Mouse (Mus musculus) hindbrain, embryonic 15.5 days (tissue): Measurements from ENCODE around the gene Dmbt1. TPM values are rescaled to one million over a fixed set of nuclear protein-coding genes. Genes with fewer than 3 reads are reported as not detected.
A peak's percentile ranks its signal among the peaks of the same experiment; 100 is the strongest.
"Not testable (repeated sequence)": the region's sequence is repeated elsewhere in the genome, so short reads cannot be mapped to it uniquely, and the experiment has no call there.

Experiments used
- ATAC-seq: fragments of 200-750 bp; cut with Nextera tagmentation; 2 replicates; pipeline ENCODE4 v1.8.0; 2017; ENCODE audit warnings: low read depth, moderate number of reproducible peaks, moderate TSS enrichment; ENCODE audit not compliant: low FRiP score
- H3K27ac ChIP-seq: fragments of 300-500 bp; sonication (generic); replicated peaks from 2 replicates; pipeline ENCODE4 v1.5.1; 2015; ENCODE audit warnings: mild to moderate bottlenecking, inconsistent platforms
- H3K27me3 ChIP-seq: fragments of 300-500 bp; sonication (generic); 2 replicates; pipeline ENCODE4 v1.6.1; 2015; ENCODE audit warnings: control low read depth, inconsistent platforms
- H3K36me3 ChIP-seq: fragments of 300-500 bp; sonication (generic); 2 replicates; pipeline ENCODE4 v1.6.1; 2015; ENCODE audit warnings: control low read depth, inconsistent platforms
- H3K4me1 ChIP-seq: fragments of 300-500 bp; sonication (generic); replicated peaks from 2 replicates; pipeline ENCODE4 v1.6.1; 2015; ENCODE audit warnings: control low read depth, inconsistent platforms
- H3K4me2 ChIP-seq: fragments of 300-500 bp; sonication (generic); 2 replicates; pipeline ENCODE4 v1.6.1; 2015; ENCODE audit warnings: moderate library complexity, mild to moderate bottlenecking, inconsistent platforms
- H3K4me3 ChIP-seq: fragments of 300-500 bp; sonication (generic); 2 replicates; pipeline ENCODE4 v1.5.1; 2015; ENCODE audit warnings: mild to moderate bottlenecking, inconsistent platforms
- H3K9ac ChIP-seq: fragments of 300-500 bp; sonication (generic); 2 replicates; pipeline ENCODE4 v1.6.1; 2015; ENCODE audit warnings: inconsistent platforms
- H3K9me3 ChIP-seq: fragments of 300-500 bp; sonication (generic); 2 replicates; pipeline ENCODE4 v1.6.1; 2016; ENCODE audit warnings: control low read depth, inconsistent platforms
- WGBS: fragments of 180-500 bp; shearing (Covaris S2); methylation state at CpG from one replicate; pipeline ENCODE4 v1.1.7; 2015; 5-methylcytosine and 5-hydroxymethylcytosine counted together
- polyA plus RNA-seq: library from polyadenylated mRNA; unstranded; fragments of >200 nt; fragmentation: Nextera tagmentation; extraction: Ambion mirVana; gene quantifications from 2 replicates; pipeline ENCODE4 v1.2.1, GENCODE M21; 2015

Dmbt1 gene
- polyA plus RNA-seq, 1 experiment from 2014 or later = not detected

GRCm38 (mm10) chr7:131057918-131058317 lies 26.1 kb downstream of the Dmbt1 start:
- not testable (repeated sequence) for ATAC-seq, H3K4me1 ChIP-seq, H3K36me3 ChIP-seq, H3K9ac ChIP-seq, H3K4me3 ChIP-seq, H3K9me3 ChIP-seq, H3K4me2 ChIP-seq, H3K27me3 ChIP-seq, H3K27ac ChIP-seq
- WGBS = 83% methylated on average over 9 of the region's 9 CpGs

- WGBS = 60% methylated on average over 2 of the region's 2 CpGs
- H3K27ac ChIP-seq, H3K9ac ChIP-seq: not testable (repeated sequence)
Measured at GRCm38 (mm10) chr7:131059808-131060207, 28.0 kb downstream of the Dmbt1 start.

GRCm38 (mm10) chr7:131062541-131062940 lies 30.7 kb downstream of the Dmbt1 start:
- no peak overlapping the region for H3K27ac ChIP-seq
- no peak for ATAC-seq
- H3K27me3 ChIP-seq = no peaks in the 10 kb centered on the region
- no peak overlapping the region for H3K4me3 ChIP-seq
- H3K9me3 ChIP-seq = no peaks in the 10 kb centered on the region
- no peaks in the 10 kb centered on the region for H3K4me1 ChIP-seq
- WGBS = 89% methylated on average over 2 of the region's 2 CpGs
- H3K9ac ChIP-seq = no peak overlapping the region
- no peaks in the 10 kb centered on the region for H3K36me3 ChIP-seq
- no peak overlapping the region for H3K4me2 ChIP-seq

More at GRCm38 (mm10) chr7:131059808-131060207, 28.0 kb downstream of the Dmbt1 start:
- H3K36me3 ChIP-seq, H3K27me3 ChIP-seq, ATAC-seq, H3K4me3 ChIP-seq, H3K9me3 ChIP-seq, H3K4me1 ChIP-seq, H3K4me2 ChIP-seq: not testable (repeated sequence)

- H3K4me3 ChIP-seq, H3K27ac ChIP-seq, H3K9me3 ChIP-seq, H3K36me3 ChIP-seq, H3K4me1 ChIP-seq, H3K9ac ChIP-seq, H3K27me3 ChIP-seq, H3K4me2 ChIP-seq, ATAC-seq: not testable (repeated sequence)
- WGBS = 3% methylated on average over 1 of the region's 1 CpGs
Measured at GRCm38 (mm10) chr7:131068191-131068590, 36.3 kb downstream of the Dmbt1 start.

GRCm38 (mm10) chr7:131073476-131073875 lies 41.6 kb downstream of the Dmbt1 start:
- H3K36me3 ChIP-seq, H3K27ac ChIP-seq, ATAC-seq, H3K9ac ChIP-seq, H3K4me2 ChIP-seq, H3K4me1 ChIP-seq, H3K9me3 ChIP-seq, H3K27me3 ChIP-seq, H3K4me3 ChIP-seq: not testable (repeated sequence)
- WGBS = 93% methylated on average over 3 of the region's 3 CpGs

- H3K4me3 ChIP-seq, H3K4me2 ChIP-seq, H3K27ac ChIP-seq, H3K9me3 ChIP-seq, H3K36me3 ChIP-seq, ATAC-seq, H3K4me1 ChIP-seq, H3K27me3 ChIP-seq, H3K9ac ChIP-seq: not testable (repeated sequence)
- WGBS = 80% methylated on average over 6 of the region's 6 CpGs
Measured at GRCm38 (mm10) chr7:131074098-131074497, 42.2 kb downstream of the Dmbt1 start.

- Histone ChIP-seq H3K9ac (no peak overlapping the region), H3K27ac (no peak overlapping the region), H3K36me3 (no peaks in the 10 kb centered on the region), H3K9me3 (no peaks in the 10 kb centered on the region), H3K4me3 (no peak overlapping the region), H3K4me2 (no peak overlapping the region), H3K4me1 (no peaks in the 10 kb centered on the region), H3K27me3 (no peaks in the 10 kb centered on the region)
- WGBS = 7% methylated on average over 1 of the region's 1 CpGs
- no peak for ATAC-seq
Measured at GRCm38 (mm10) chr7:131075956-131076355, 44.1 kb downstream of the Dmbt1 start.

- not testable (repeated sequence) for H3K4me1 ChIP-seq, ATAC-seq, H3K4me3 ChIP-seq, H3K9ac ChIP-seq, H3K4me2 ChIP-seq, H3K36me3 ChIP-seq, H3K27me3 ChIP-seq, H3K9me3 ChIP-seq, H3K27ac ChIP-seq
- 86% methylated on average over 9 of the region's 9 CpGs for WGBS
Measured at GRCm38 (mm10) chr7:131082403-131082802, 50.5 kb downstream of the Dmbt1 start.

- H3K4me1 ChIP-seq = no peaks in the 10 kb centered on the region
- WGBS = 39% methylated on average over 3 of the region's 3 CpGs
- no peak overlapping the region for H3K27ac ChIP-seq
- H3K36me3 ChIP-seq = no peaks in the 10 kb centered on the region
- no peaks in the 10 kb centered on the region for H3K9me3 ChIP-seq
- no peak overlapping the region for H3K4me2 ChIP-seq
- no peaks in the 10 kb centered on the region for H3K27me3 ChIP-seq
- no peak overlapping the region for H3K9ac ChIP-seq
- peak; percentile 30; the same call in 1 of the 2 replicates for ATAC-seq
- no peak overlapping the region for H3K4me3 ChIP-seq
Measured at GRCm38 (mm10) chr7:131112486-131112885, 80.6 kb downstream of the Dmbt1 start.

GRCm38 (mm10) chr7:131113676-131114075 lies 81.8 kb downstream of the Dmbt1 start:
- Histone ChIP-seq H3K4me2 (no peak overlapping the region), H3K4me3 (no peak overlapping the region), H3K27me3 (no peaks in the 10 kb centered on the region), H3K9ac (no peak overlapping the region), H3K9me3 (no peaks in the 10 kb centered on the region), H3K4me1 (no peaks in the 10 kb centered on the region), H3K27ac (no peak overlapping the region), H3K36me3 (no peaks in the 10 kb centered on the region)
- no peak for ATAC-seq
- 71% methylated on average over 6 of the region's 6 CpGs for WGBS

- H3K4me1 ChIP-seq = no peaks in the 10 kb centered on the region
- ATAC-seq = no peak
- no peaks in the 10 kb centered on the region for H3K27me3 ChIP-seq
Measured at GRCm38 (mm10) chr7:131114434-131114833, 82.6 kb downstream of the Dmbt1 start.

GRCm38 (mm10) chr7:131122210-131122807 lies 90.5 kb downstream of the Dmbt1 start:
- H3K36me3 ChIP-seq = no peaks in the 10 kb centered on the region
- no peak overlapping the region for H3K4me3 ChIP-seq
- H3K9me3 ChIP-seq = no peaks in the 10 kb centered on the region
- no peak for ATAC-seq
- no peaks in the 10 kb centered on the region for H3K27me3 ChIP-seq
- no peak overlapping the region for H3K9ac ChIP-seq
- no peaks in the 10 kb centered on the region for H3K4me1 ChIP-seq
- H3K27ac ChIP-seq = no peak overlapping the region
- no peak overlapping the region for H3K4me2 ChIP-seq
- 83% methylated on average over 2 of the region's 2 CpGs for WGBS

More at GRCm38 (mm10) chr7:131114434-131114833, 82.6 kb downstream of the Dmbt1 start:
- Histone ChIP-seq H3K9me3 (no peaks in the 10 kb centered on the region), H3K4me3 (no peak overlapping the region), H3K27ac (no peak overlapping the region), H3K36me3 (no peaks in the 10 kb centered on the region), H3K9ac (no peak overlapping the region), H3K4me2 (no peak overlapping the region)
- 74% methylated on average over 2 of the region's 2 CpGs for WGBS

GRCm38 (mm10) chr7:131130021-131130420 lies 98.2 kb downstream of the Dmbt1 start:
- H3K4me2 ChIP-seq = no peak overlapping the region
- no peak for ATAC-seq

More at GRCm38 (mm10) chr7:131130021-131130420, 98.2 kb downstream of the Dmbt1 start:
- no peaks in the 10 kb centered on the region for H3K36me3 ChIP-seq
- no peak overlapping the region for H3K9ac ChIP-seq
- H3K4me3 ChIP-seq = no peak overlapping the region
- no peaks in the 10 kb centered on the region for H3K4me1 ChIP-seq
- no peak overlapping the region for H3K27ac ChIP-seq
- no peaks in the 10 kb centered on the region for H3K27me3 ChIP-seq
- H3K9me3 ChIP-seq = no peaks in the 10 kb centered on the region
- 70% methylated on average over 12 of the region's 12 CpGs for WGBS
